ENCODE assay signal across 8 mouse cellular contexts in the genomic region with DNA sequence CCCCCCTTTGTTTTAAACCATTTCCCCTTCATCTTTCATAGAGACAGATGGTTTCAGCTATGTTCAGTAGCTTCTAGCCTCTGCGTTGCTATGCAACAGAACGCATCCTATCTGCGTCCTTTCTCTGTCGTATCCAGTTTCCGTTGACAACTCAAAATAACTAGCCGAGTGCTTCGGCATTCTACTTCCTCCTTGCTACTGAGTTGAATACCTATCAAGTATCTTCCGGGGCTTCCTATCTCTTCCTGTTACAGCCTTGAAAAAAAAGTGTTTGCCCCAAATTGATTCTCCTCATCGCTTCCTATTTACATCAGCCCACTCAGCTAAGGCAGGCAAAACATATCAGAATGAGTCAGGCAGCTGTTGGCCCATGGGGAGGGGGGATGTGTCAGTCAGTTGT.
DNase-seq lines count a peak whose midpoint lies in the region; ATAC-seq and TF ChIP-seq lines count a peak whose summit lies in the region.

No protein-coding gene starts in this region.

- 33% methylated on average over 9 of the region's 9 CpGs for WGBS in intestine, embryonic 14.5 days
- 34% methylated on average over 9 of the region's 9 CpGs for WGBS in intestine, embryonic 16.5 days

- ATAC-seq in intestine, embryonic 14.5 days (replicated peaks; ENCODE audit: low FRiP score, low TSS enrichment, low read depth), result no peak
- ATAC-seq in intestine, embryonic 16.5 days, result no peak; the same call in 1 of the 2 replicates
- ATAC-seq in activated CD4-positive, CD25-positive, alpha-beta regulatory T cell, adult 4 months, result peak; percentile 49

- H3K9me3 ChIP-seq in intestine, embryonic 14.5 days (ENCODE audit: control insufficient read depth, low read length), result no peaks in the 10 kb centered on the region
- no peaks in the 10 kb centered on the region for H3K9me3 ChIP-seq in intestine, embryonic 16.5 days (ENCODE audit: control insufficient read depth, low read length)

- TF ChIP-seq CTCF in gastrocnemius, adult 2 months (IDR thresholded peaks at IDR 0.05), result no peak

- H3K4me1 ChIP-seq in intestine, embryonic 14.5 days (replicated peaks; ENCODE audit: control insufficient read depth, insufficient read depth, low read length), result 0 out of 2 replicates have a peak, but pooled peaks cover 2% of the 10 kb centered on the region
- no peaks in the 10 kb centered on the region for H3K4me1 ChIP-seq in intestine, embryonic 16.5 days (ENCODE audit: control insufficient read depth, insufficient read depth, low read length)

- intact Hi-C loops in heart, postnatal 10 days (cut with DNase I), result no loop called here
- intact Hi-C loops in left cerebral cortex, postnatal 14 days (cut with DNase I), result no loop called here
- intact Hi-C loops in gastrocnemius, adult 2 months (cut with DNase I), result no loop called here

- peak; percentile 50 for DNase-seq in intestine, embryonic 14.5 days (ENCODE audit: low spot score)
- peak; percentile 15 to 19 for DNase-seq in heart, postnatal 10 days
- peak; percentile 65 to 86 for DNase-seq in left cerebral cortex, postnatal 14 days (ENCODE audit: low spot score in 2 of 2)
- peak; percentile 40 for DNase-seq in right cerebral cortex, postnatal 25 days
- DNase-seq in gastrocnemius, adult 2 months, result no peak
- DNase-seq in ovary, adult 18-20 months (ENCODE audit: low spot score), result no peak

- no peaks in the 10 kb centered on the region for H3K36me3 ChIP-seq in intestine, embryonic 14.5 days (ENCODE audit: control insufficient read depth, insufficient read depth, low read length)
- H3K36me3 ChIP-seq in intestine, embryonic 16.5 days (ENCODE audit: control insufficient read depth, insufficient read depth, low read length), result no peaks in the 10 kb centered on the region

- H3K27ac ChIP-seq in intestine, embryonic 14.5 days (ENCODE audit: low read depth), result no peak overlapping the region
- no peak overlapping the region for H3K27ac ChIP-seq in intestine, embryonic 16.5 days (ENCODE audit: low read length)
- H3K27ac ChIP-seq in gastrocnemius, adult 2 months, result no peak overlapping the region

- peak overlapping the region; percentile 23; the same call in 1 of the 2 replicates for H3K4me2 ChIP-seq in intestine, embryonic 14.5 days (ENCODE audit: low read length)
- no peak overlapping the region; the same call in 1 of the 2 replicates for H3K4me2 ChIP-seq in intestine, embryonic 16.5 days (ENCODE audit: low read depth, low read length)

- no peak overlapping the region for H3K9ac ChIP-seq in intestine, embryonic 14.5 days (ENCODE audit: low read length)
- no peak overlapping the region for H3K9ac ChIP-seq in intestine, embryonic 16.5 days (ENCODE audit: low read depth, low read length)

- no peaks in the 10 kb centered on the region for H3K27me3 ChIP-seq in intestine, embryonic 14.5 days (replicated peaks; ENCODE audit: control insufficient read depth, insufficient read depth, low read length)
- H3K27me3 ChIP-seq in intestine, embryonic 16.5 days (replicated peaks; ENCODE audit: control insufficient read depth, insufficient read depth, low read length), result no peaks in the 10 kb centered on the region

- no peak overlapping the region for H3K4me3 ChIP-seq in intestine, embryonic 14.5 days (ENCODE audit: low read depth, low read length)
- H3K4me3 ChIP-seq in intestine, embryonic 16.5 days (ENCODE audit: low read length), result no peak overlapping the region
- no peak overlapping the region for H3K4me3 ChIP-seq in gastrocnemius, adult 2 months

Comparison
In these comparisons a context has a peak if more than half of its experiments do, and no peak if none do; other contexts are left out.
1. DNase-seq: peak in intestine, embryonic 14.5 days (single experiment), heart, postnatal 10 days (2 of 2), left cerebral cortex, postnatal 14 days (2 of 2) and right cerebral cortex, postnatal 25 days (single experiment); none in gastrocnemius, adult 2 months (single experiment) and ovary, adult 18-20 months (single experiment).